Mouse (Mus musculus) testis, postnatal 10 days (tissue): ENCODE data around the gene Avil.

ENCODE experiments used
- DNase-seq: peaks from one replicate; pipeline ENCODE4 v3.0.0; 2021; ENCODE audit warnings: low spot score

Avil gene

DNA sequence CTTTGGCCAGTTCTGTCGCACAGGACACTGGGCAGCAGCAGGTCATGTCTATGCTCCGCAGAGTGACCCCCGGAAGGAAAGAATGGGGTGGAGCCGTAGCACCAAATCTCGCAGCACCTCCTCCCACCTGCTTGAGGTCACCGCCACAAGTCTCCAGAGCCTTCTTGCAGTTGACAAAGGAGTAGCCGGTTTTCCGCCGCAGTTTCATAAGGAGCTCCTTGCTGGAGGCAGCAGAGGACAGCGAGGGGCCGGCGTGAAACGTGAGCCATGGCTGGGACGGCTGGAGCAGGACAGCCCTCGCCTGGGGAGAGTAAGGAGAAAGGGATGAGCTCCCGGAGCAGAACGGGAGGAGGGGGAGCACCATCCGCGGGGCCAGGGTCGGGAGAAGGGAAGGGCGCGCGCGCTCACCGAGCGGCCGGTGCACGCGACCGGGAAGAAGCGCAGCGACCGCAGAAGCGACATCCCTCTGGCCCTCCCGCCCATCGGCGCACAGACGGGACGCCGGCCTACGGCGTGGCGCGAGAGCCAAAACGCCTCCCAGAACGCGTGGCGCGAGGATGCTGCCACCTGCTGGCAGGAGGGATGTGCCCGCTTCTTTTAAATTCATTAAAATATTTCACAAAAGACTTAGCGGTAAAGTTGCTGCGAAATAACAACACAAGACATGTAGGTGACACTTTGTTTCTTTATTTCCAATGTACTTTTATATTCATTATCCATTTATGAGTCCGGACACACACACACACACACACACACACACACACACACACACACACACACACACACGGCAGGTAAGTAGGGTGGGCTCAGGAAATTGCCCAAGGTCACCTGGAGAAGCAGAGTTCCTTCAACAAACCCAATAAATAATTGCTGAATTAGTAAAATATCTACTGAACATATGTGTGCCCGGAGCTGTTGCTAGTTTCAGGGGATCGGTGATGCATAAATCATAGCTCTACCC, 30.1 kb downstream of the Avil start, which contains the start of gene Tsfm:
Gene Tsfm (minus strand): TSS at position 505 of the 961 bp plus-strand sequence.
- peak; percentile 97 for DNase-seq

DNA sequence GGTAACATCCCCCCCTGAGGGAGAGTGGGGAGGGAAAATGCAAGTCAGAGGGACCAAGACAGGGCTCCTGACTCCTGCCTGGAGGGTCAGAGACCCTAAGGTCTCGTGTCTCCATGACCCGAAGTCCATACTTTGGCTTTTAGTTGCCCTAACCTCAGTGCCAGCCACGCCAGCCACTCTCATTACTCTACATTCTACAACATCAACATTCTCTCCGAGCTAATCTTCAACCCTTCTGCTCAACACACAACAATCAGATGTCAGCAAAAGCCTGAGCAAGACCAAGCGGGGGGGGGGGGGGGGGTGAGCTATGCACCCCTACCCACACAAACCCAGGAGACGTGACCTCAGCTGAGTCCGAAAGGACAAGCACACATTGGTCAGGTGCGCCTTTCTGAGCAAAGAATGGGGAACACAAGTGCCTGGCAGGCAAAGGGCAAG, 32.8 kb downstream of the Avil start:
- no peak for DNase-seq

DNA sequence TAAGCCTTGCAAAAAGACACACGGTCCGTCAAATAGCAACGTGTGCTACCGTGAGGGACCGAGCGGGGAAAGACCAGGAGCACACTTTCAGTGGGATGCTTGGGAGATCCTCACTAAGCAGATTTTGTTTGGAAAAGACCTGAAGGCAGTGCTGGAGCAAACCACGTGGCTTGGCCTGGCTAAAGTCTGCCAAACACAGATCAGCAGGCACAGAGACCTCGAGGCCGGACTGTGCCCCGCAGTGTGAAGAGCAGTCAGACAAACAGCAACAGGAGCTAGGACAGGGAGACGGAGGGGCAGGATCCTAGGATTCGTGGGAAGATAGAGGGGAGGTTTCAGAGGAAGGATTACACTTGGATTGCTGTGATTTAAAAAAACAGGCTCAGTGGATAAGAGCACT, 35.8 kb downstream of the Avil start:
- no peak for DNase-seq

DNA sequence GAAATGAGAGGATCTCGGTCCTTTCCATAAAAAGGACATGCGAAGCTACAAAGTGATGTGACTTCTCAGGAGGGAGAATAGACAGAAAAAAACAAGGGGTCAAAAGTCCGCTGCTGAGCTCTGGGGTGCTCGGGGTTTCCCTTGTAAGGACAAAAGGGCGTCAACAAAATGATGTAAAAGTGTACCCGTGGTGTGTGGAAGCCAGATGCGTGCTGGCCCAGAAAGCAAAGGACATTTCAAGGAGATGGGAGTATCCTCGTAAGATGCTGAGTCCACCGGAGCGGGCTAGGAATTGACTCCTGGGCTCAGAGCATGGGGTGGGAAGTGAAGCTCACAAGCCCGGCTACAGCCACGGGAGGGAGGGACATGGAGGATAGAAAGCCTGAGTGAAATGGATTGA, 37.1 kb downstream of the Avil start:
- DNase-seq, result no peak

DNA sequence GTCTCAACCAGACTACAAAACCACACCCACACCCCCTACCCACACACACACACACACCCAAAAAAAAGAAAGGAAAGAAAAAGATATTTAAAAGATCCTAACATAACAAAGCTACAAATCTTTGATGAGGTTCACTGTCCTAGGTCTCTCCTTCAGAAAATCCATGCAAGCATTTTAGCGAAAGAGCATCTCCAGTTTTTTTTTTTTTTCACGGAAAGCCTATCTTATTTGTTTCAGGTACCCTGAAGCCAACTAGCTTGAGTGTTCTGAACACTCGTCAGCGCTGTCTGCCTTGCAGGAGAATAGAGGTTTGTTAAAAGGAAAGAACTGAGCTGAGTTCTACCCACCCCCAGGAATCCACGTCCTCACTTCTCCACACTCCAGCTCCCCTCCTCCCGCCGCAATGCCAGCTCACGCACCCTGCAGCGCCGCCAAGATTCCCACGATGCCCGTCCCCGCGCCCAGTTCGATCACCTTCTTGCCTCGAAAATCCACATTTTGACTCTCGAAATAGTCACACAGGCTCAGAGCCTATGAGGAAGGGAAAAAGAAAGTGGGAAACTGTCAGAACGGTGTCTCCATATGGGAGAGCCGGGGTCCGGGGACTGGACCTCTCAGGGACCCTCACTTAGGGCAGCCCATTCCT, 40.2 kb downstream of the Avil start:
- DNase-seq, result no peak

DNA sequence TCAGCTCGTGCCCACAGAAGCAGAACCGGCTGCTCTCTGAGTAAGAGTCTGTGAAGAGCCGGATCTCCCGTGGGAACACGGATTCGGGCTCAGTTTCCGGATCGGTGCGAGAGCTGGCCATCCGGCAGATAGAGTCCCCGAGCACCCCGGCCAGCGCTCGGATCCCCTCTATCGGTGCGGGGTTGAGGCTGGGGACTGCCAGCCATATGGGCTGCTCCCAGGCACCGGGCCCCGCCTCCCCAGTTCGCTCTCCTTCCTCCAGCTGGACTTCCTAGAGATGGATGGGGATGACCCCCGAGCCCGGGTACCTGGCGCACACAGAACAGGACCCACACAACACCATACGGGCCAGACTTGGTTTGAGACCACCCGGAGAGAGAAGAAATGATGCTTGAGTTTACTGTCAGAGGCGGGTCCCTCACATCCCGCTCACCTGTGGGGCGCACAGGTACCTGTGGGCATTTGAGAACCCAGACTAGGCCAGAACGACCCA, 40.8 kb downstream of the Avil start, which contains the start of the genes Mettl1 and Eef1akmt3:
Gene Mettl1 (plus strand): TSS at position 141 of the 493 bp plus-strand sequence.
Gene Eef1akmt3 (minus strand): TSS at position 240 of the 493 bp plus-strand sequence.
- DNase-seq, result peak; percentile 68

DNA sequence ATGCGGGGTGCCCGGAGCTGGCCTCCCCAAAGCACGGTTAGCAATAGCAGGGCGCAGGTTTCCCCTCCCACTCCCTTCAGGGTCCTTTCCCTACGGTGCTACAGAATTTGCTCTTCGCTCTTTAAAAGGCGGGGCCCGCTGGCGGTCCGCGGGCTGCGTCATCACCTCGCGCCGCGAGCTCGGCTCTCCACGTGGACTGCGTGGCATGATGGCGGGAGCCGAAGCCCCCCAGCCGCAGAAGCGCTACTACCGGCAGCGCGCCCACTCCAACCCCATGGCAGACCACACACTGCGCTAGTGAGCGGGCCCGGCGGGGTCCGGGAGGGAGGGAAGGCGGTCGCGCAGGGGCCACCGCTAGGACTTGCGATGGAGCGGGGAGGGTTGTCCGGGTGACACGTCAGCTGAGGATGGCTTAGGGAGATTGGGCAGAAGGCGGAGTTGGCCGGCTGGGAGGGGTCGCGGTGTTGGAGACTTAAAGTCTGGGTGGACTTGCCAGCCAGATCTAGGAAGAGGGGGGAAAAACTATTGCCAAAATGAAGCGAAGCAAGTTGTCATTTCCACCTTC, 41.3 kb downstream of the Avil start:
- peak; percentile 93 for DNase-seq

DNA sequence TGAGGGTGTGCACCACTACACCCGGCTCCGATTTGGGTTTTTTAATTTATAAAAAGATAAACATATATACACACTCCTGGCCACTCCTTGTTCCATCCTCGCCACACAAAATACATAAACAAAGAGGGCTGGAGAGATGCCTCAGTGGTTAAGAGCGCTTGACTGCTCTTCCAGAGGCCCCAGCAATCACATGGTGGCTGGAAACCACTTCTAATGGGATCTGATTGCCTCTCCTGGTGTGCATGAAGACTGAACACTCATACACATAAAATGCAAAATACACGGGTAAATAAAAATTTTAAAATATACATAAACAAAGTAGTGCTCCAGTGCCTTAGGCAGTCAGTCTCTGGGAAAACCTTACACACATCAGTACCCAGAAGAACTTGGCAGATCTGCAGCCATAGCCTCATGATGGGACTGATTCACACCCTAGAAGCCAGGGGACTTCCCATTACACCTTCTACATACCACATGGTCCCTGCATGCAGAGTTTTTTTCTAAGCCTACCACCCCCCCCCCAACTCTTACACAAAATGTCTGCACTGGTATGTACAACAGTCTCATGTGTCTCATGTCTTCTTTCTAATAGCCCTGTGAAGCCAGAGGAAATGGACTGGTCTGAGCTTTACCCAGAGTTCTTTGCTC, 42.1 kb downstream of the Avil start:
- DNase-seq, result no peak

DNA sequence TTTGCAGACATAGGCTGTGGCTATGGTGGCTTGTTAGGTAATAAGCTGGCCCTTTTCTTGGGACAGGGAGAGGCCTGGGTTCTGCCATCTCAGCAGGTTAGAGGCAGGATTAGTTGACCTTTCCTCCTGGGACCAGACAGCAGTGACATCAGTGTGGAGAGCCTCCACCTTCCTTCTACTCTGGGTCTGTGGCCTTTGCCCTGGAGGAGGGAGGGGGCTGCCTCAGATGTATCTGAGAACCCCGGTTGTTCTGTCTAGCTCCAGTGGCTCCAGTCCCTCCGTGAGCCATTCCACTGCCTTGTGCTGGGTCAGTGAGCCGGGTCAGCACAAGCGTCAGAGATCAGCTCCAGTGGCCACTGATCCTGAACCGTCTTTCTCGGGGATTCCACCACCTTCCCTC, 42.7 kb downstream of the Avil start:
- DNase-seq, result no peak

DNA sequence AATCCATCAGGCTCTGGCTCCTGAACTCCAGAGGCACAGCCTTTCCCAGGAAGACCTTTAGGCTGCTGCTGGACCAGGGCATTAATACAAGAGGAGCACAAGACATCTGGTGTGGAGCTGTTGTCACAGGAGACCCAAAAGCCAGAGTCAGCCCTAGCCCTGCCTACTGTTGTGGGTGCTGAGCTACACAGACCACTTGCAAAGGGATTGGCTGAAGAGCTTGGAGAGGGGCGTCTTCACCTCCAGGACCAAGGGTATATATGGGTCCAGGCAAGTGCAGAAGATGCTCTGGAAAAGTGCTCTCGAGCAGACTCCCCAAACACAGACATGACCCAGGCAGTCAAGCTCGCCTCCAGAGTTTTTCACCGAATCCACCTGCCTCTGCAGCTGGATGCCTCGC, 47.4 kb downstream of the Avil start, which contains the start of gene Cyp27b1:
Gene Cyp27b1 (plus strand): TSS at position 297 of the 400 bp plus-strand sequence.
- no peak for DNase-seq

DNA sequence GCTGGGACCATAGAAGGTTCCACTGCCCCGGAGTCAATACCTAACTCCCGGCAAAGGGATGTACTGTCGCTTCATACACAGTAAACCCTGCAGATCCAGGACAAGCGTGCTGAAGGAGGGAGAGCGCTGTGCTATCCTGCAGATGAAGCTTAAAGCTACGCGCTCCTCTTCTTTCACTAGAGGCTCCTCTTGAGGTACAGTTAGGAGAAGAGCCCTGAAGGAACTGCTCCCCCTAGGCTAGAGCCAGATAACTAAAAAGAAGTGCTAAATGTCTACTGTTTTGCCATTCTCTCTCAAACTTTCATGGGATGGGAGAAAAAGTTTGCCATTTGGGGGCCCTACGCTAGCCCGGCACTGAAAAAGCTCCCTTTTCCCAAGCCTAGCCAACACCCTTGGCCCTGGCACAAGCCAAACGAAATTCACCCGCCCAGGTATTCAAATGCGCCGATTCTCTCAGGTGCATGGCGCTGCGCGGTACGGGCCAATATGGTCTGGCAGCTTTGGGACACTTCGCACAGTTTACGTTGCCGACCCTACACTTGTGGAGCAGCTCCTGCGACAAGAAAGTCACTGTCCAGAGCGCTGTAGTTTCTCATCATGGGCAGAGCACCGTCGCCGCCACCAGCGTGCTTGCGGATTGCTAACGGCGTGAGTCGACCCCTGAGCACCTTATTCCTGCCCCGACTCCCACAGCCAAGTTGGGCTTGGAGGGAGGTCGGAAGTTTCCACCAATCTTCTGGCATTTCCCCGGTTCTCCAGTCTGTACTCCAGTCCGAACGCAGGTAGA, 48.3 kb downstream of the Avil start:
- no peak for DNase-seq

DNA sequence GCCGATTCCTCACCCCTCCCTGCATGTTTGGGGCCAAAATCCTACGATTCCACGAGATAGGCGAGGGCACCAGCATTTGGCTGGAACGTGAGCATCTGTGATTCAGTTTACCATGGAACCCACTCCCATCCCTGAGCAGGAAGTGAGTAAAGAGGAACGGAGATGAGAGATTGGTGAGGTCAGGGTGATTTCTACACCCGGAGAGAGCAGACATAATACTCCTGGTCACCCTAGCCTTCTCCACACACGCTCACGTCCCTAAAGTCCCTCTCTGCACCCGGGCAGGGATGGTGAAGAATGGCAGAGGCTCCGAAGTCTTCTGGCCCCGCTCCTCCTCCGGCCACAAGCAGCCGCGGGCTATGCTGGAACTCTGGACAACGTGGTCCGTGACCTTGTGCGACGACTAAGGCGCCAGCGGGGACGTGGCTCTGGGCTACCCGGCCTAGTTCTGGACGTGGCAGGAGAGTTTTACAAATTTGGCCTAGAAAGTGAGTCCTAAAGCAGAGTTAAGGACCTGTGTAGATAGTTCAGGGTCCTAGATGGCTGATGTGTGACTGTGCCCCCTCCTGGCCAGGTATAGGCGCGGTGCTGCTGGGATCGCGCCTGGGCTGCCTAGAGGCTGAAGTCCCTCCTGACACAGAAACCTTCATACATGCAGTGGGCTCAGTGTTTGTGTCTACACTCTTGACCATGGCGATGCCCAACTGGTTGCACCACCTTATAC, 49.0 kb downstream of the Avil start:
- DNase-seq, result no peak

DNA sequence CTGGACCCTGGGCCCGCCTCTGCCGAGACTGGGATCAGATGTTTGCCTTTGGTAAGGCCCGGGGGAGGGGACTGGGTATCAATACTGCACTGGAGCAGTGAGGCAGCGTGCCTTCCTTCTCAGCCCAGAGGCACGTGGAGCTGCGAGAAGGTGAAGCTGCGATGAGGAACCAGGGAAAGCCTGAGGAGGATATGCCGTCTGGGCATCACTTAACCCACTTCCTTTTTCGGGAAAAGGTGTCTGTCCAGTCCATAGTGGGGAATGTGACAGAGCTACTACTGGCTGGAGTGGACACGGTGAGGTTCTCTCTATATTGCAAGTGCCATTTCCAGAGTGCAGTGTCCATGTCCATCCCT, 49.6 kb downstream of the Avil start:
- no peak for DNase-seq

DNA sequence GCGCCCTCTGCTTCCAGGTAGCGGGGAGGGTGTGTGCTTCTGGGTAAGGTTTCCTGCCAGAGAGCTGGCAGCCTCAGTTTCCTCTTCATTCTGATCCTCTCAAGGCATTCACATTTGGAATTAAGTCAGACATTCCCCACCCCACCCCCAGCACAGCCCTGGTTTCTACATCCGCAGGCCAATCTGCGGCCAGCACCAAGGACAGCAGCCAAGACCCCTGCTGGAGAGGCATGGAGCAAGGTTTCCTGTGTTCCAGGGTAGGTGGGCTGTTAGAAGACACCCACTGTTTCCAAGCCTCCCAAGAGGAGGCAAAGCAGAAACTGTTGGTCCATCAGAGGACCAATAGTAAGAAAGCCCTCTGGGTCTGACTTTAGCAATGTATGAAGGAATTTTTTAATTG, 54.1 kb downstream of the Avil start:
- DNase-seq, result no peak

DNA sequence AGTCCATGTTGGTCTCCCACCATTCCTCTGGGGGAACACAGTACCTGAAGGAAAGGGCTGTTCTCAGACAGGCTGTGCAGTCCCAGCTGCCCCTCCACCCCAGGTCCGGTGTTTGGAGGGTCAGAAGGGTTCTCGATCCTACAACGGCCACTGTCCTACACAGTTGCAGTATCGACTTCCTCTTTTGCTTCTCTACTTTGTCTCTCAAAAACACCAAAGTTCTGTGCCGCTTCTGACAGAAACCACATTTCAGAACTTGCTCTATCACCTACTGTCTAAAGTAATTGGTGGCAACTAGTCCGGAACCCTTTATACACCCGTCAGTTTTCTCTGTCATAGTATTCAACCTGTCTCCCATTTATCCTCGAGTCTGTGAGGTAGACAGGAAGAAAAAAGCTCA, 54.9 kb downstream of the Avil start:
- DNase-seq, result no peak

DNA sequence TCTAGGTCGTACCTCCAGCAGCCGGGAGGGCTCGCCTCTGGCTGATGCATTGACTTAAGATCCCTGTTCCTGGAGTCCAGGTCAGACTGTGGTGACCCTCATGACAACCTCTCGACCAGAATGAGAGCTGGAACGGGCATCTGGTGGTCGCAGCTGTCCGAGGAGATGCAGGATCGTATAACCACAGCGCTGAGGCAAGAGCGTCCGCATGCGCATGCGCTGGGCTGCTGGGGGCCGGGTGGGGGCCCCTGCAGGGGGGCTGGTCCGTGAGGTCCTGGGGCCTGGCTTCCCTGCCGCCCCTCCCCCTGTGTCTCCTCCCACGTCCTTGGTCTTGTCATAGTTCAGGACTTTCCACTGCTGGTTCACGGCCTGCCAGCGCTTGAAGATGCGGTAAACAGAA, 56.0 kb downstream of the Avil start:
- DNase-seq, result no peak

DNA sequence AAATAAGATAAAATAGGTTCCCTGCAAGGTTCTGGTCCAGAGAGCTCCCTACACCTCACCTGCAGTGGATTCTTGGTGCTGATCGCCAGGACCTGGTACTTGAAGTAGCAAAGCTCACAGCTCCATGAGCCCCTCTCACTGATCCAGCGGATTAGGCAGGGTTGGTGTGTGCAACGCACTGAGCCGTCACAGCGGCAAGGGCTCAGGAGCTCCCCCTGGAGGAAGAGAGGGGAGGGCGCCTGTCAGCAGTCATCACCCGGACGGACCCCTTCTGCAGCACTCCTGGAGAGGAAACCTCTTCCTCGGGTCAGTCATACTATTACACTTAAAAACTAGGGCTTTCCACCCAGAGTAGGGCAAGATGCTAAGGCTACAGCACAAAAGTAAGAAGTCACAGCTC, 57.7 kb downstream of the Avil start:
- peak; percentile 84 for DNase-seq

DNA sequence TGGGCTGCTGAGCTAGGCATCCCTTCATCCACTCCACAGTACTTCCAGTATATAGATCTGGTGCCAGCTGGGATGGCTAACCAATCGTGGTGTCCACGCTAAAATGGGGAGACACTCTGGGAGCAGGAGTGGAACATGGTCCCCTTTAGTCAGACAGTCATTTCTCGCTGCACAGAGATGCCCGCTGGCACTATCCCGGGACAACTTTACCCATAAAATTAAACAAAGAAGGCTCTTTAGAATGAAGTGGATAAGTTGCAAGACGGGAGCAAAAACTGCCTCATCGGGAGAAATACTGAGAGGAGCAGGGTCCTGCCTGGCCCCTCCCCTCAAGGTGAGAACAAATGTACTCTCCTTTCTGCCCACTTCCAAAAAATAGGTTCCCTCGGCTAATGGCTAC, 58.2 kb downstream of the Avil start:
- no peak for DNase-seq

DNA sequence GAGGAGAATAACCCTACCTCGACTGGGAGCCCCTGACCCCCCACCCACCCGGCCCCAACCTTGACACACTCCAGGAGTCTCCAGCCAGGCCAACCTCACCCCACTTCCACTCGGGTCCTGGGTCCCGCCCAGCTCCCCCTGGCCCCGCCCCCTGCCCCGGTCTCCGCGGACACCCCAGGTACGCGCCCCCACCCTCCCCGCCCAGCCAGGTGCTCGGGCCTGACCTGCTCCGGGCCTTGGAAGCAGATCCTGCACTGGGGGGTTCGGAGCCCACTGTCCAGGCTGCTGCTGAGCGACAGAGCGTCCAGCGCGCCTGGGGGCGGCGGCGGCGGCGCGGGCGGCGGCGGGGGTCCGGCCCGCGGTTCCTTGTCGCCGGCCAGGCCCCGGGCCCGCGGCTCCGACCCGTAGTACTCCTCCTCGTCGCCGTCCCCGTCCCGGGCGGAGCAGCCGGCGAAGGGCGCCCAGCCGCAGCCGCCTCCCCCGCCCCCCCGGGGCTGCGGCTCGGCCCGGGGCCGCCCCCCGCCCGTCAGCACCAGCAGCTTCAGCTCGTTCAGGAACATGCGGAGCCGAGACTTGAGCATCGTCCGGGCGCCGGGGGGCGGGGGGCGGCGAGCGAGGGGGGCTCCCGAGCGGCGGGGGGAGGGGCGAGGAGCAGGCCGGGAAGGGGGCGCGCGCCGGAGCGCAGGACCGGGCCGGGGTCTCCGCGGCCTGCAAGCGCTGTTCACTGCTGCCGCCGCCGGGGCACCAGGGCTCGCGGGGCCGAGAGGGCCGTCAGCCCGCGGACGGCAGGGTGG, 58.9 kb downstream of the Avil start:
- peak; percentile 69 for DNase-seq
